Mouse (Mus musculus): ENCODE results near the gene Agpat3.

Agpat3 gene

DNA sequence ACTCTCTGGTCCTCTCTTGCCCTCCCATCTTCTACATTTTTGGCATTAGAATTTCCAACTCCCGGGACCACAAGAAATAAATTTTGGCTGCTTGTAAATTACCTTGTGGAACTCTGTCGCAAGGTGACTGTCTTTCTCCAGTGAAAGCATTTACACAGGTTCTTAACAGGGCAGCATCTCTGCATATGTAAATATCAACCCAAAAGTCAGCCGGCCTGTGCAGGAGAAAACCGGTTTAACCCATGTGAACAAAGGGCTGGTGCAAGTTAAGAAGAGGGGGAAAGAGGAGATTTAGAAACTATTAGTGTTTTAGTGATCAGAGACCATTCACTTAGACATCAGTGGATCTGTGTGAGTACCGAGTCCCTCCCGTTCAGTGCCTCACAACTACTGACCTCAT, 92.6 kb downstream of the Agpat3 start:
- no peak for DNase-seq (ENCODE audit: low spot score in 2 of 2)

- DNase-seq (ENCODE audit: low spot score in 2 of 2) = no peak
Observed at GRCm38 (mm10) chr10:78259230-78259629, 93.1 kb downstream of the Agpat3 start.

DNA sequence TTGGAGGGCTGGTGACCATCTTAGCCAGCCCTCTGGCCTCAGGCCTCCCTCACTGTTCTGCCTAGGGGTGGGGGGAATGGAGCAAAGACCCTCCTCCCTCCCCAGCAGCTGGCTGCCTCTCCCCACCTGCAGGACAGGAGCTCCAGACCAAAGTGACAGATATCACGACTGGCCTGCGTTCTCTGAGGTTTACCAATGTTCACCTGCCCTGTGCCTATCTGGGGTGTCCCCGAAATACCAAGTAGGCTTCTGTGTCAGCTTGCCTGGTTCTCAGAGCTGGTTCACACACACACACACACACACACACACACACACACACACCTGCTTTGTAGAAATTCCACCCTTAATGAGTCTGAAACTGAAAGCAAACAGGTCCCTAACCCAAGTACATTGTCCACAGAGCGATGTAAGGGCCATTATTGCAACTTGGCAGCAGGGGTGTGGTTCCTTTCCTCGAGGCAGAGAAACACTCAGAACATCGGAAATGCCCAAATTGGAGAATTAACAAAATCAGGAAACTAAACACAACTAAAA, 94.1 kb downstream of the Agpat3 start:
- DNase-seq (ENCODE audit: low spot score in 2 of 2) = no peak

DNA sequence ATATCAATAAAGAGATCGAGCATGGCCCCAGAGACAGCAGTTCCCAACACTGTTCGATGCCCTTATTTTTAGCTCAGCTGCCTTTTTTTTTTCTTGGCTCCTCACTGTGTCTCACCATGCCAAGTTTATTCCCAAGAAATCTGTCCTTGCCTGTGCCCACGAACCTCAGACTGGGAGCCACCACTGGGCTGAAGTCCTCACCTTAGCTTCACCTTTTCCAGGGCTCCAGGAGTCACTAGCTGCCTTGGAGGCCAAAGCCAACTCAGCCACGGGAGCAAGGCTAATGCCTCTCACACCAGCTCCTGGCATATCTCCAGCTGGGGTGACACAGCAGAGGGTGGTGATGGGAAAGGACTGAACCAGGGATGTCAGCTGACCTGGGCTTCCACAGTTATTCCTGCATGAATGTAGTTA, 96.6 kb downstream of the Agpat3 start:
- DNase-seq (ENCODE audit: low spot score in 2 of 2) = peak; percentile 86 to 93

- no peak for DNase-seq (ENCODE audit: low spot score in 2 of 2)
Observed at GRCm38 (mm10) chr10:78247206-78247605, 105.1 kb downstream of the Agpat3 start.

GRCm38 (mm10) chr10:78246725-78247124, 105.6 kb downstream of the Agpat3 start:
- DNase-seq (ENCODE audit: low spot score in 2 of 2) = no peak

GRCm38 (mm10) chr10:78245225-78245547, 107.1 kb downstream of the Agpat3 start:
- DNase-seq (ENCODE audit: low spot score in 2 of 2) = no peak

GRCm38 (mm10) chr10:78244438-78245224, 107.7 kb downstream of the Agpat3 start, which contains the start of gene Trappc10:
Gene Trappc10, minus strand, starts transcription at chr10:78244641.
- peak; percentile 85 to 93 for DNase-seq (ENCODE audit: low spot score in 2 of 2)

GRCm38 (mm10) chr10:78244058-78244437, 108.2 kb downstream of the Agpat3 start:
- DNase-seq (ENCODE audit: low spot score in 2 of 2) = peak in 1 of 2 experiments; percentile 63

GRCm38 (mm10) chr10:78238926-78239325, 113.4 kb downstream of the Agpat3 start:
- no peak for DNase-seq (ENCODE audit: low spot score in 2 of 2)

DNA sequence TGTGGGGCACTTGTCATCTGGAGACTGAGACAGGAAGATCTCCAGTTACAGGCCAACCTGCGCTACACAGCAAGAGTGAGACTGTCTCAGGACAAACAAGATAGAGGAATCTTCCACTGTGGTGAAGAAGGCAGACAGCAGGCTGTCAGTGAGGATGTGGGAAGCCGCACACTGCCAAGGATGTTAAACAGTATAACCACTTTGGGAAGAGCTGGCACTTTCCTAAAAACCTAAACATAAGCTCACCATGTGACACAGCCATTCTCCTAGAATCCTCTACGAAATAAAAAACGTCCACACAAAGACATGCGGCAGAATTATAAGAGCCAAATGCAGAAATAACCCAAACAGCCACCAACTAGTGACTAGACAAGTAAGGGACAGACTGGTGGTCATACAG, 114.0 kb downstream of the Agpat3 start:
- no peak for DNase-seq (ENCODE audit: low spot score in 2 of 2)

- no peak for DNase-seq (ENCODE audit: low spot score in 2 of 2)
Observed at GRCm38 (mm10) chr10:78237809-78238208, 114.5 kb downstream of the Agpat3 start.

GRCm38 (mm10) chr10:78236885-78237629, 115.2 kb downstream of the Agpat3 start:
- DNase-seq (ENCODE audit: low spot score in 2 of 2) = no peak

DNA sequence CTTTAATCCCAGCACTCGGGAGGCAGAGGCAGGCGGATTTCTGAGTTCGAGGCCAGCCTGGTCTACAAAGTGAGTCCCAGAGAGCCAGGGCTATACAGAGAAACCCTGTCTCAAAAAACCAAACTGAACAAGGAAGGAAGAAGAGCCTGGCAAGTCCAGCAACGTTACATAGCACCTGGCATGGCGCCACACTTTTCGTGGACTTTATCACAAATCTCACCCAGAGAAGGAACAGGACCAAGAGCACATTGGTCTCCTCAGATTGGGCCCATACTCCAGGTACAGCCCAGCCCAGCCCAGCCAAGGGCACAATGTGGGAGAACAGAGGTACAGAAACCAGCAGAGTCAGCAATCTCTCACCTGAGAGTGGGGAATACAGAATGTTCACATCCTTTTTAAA, 118.5 kb downstream of the Agpat3 start:
- DNase-seq (ENCODE audit: low spot score in 2 of 2) = no peak

DNA sequence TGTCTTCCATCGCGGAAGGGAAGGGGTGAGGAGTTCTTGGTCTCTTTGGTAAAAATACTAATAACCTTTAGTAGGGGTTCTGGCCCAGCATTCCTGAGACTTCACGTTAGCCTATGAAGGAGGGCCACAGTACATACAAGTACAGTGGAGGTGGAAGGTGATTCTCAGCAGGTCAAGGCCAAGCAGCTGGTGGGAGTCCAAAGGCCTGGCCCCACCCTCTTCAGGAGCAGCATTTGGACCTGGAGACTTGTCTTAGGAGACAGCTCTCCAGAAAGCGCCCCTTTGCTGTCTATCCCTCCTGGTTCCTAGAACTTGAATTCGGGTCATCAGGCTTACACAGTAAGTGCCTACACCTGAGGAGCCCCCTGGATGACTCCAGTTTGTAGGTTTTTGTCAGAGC, 119.1 kb downstream of the Agpat3 start:
- DNase-seq (ENCODE audit: low spot score in 2 of 2) = no peak

GRCm38 (mm10) chr10:78232301-78232980, 119.8 kb downstream of the Agpat3 start:
- no peak for DNase-seq (ENCODE audit: low spot score in 2 of 2)

- DNase-seq (ENCODE audit: low spot score in 2 of 2) = no peak
Observed at GRCm38 (mm10) chr10:78228560-78228928, 123.7 kb downstream of the Agpat3 start.

- DNase-seq (ENCODE audit: low spot score in 2 of 2) = no peak
Observed at GRCm38 (mm10) chr10:78227875-78228559, 124.3 kb downstream of the Agpat3 start.

DNA sequence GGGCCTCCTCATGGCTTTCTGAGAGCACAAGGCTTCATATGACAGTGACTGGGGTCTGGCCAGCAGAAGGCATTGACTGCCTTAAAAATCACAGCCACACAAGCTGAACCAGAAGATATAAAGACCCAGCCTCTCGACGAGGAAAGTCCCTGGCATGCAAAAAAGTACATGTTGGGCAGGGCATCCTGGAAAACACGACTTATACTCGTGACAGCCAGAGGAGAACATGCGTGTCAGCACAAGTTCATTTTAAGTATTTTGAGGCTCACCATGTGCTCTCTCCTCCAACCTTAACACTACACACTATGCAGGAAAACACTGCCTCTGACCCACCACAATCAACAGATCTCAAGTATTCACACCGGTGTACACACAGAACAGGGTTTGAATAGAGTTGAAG, 128.2 kb downstream of the Agpat3 start:
- no peak for DNase-seq (ENCODE audit: low spot score in 2 of 2)

- DNase-seq (ENCODE audit: low spot score in 2 of 2) = no peak
Observed at GRCm38 (mm10) chr10:78222908-78223307, 129.4 kb downstream of the Agpat3 start.

DNA sequence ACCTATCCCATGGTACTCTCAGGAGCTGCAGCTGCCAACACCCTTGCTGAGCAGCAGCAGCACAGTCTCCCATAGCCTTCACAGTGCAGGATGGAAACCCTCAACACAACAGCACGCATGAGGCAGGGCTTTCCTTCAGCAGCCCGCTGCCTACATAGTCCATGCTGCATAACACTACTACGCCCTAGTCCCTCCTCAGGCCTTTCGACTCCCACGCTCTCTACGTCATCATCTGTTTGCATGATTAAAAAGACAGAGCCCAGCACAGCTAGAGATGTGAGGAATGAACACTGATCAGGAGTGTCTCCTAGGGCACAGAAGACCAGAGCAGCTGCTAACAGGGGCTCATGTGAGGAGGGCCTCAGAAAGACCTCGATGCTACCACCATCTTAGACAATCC, 131.0 kb downstream of the Agpat3 start:
- no peak for DNase-seq (ENCODE audit: low spot score in 2 of 2)

DNA sequence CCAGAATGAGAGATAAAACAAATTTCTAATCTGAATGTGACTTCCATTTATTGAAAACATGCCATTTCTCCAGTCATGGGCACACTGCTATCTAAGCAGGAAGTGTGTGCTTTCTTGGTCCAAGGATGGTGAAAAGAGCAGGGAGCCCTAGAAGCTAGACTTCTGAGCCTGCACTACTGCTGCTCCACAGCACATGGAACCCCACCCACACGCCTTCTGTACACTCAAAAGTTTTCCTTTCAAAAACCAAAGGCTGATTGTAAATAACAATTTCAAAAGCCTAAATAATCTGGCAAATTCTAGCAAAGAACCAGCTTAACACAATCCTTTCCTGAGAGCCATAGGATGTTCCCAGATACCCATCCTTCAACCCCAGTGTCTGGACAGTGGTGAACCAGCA, 132.8 kb downstream of the Agpat3 start:
- DNase-seq (ENCODE audit: low spot score in 2 of 2) = no peak

Data from spleen, postnatal 10 days (tissue).